Mouse (Mus musculus) B cell, adult (primary cell): ENCODE results near the gene Asphd1. TPM values are rescaled to one million over a fixed set of nuclear protein-coding genes. Genes with fewer than 3 reads are reported as not detected.

Experiments
- total RNA-seq: library from RNA; stranded (reverse); gene quantifications from 4 replicates; pipeline ENCODE4 v1.2.4, GENCODE M21; 2023; ENCODE audit not compliant: inconsistent age

The Asphd1 gene
- not detected in 4 replicates for total RNA-seq

DNA sequence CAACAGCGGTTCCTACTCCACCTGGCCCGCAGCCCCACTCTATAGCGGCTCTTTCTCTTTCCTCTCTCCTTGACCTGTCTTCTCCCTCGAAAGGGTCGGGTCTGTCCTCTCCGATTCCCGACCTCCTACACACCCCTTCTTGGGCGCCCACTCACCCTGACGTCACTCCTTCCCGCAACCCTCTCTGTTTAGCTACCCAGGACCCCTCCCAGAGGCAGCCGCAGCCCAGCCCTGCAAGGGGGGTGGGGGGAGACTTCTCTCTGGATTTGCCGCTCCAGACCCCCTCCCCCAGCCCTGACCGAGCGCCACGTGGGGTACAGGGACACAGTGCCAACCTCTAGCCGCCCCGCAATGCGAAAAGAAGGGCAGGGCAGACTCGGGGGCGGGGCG lies at the start of gene Asphd1:
TSS of gene Asphd1 (minus strand) at position 180 of the 390 bp plus-strand sequence.

DNA sequence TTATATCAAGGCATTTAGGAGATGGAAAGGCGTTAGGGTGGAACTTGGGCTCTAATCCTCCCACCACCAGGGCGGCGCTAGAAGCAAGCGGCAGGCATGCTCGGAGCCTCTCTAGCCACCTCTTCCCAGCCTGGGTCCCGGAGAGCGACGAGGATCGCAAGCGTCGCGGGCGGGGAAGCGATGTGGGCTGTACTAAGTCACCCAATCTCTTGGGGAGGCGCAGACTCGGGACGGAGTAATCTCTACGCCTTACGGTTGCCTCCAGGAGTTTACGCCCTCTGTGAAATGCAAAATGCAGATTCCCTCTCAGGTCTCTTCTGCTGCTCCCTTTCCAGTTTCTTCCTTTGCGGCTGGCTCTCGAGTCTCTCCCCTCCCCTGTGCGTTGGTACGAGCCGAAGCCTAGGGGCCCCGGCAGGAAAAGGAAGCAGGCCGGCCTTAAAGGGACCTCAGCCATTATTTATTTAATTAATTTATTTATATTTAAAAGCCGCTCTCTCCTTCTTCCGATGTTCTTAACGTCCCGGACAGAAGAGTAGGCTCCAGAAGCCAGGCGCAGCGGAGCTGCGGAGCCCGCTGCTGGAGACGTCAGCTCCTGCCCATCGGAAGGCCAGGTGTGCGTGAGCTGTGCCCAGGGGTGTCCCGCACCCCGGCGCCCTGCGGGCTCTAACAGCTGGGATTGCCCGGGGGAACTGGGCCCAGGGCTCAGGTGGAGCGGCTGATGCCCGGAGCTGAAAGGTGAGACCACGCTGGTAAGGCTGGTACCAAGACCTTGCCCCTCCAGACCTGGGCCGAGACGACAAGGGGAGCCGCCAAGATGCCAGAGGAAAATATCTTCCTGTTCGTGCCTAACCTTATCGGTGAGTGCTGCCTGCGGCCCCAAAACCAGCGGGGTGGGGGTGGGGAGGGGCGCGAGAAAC lies 26.8 kb upstream of the Asphd1 start, which contains the start of gene Cdiptos:
TSS of gene Cdiptos (minus strand) at position 149 of the 917 bp plus-strand sequence.

DNA sequence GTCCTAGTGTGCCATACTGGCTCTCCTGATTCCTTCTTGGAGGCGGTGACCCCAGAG lies 26.3 kb upstream of the Asphd1 start, which contains the start of gene Cdipt:
TSS of gene Cdipt (plus strand) at position 22 of the 57 bp plus-strand sequence.

DNA sequence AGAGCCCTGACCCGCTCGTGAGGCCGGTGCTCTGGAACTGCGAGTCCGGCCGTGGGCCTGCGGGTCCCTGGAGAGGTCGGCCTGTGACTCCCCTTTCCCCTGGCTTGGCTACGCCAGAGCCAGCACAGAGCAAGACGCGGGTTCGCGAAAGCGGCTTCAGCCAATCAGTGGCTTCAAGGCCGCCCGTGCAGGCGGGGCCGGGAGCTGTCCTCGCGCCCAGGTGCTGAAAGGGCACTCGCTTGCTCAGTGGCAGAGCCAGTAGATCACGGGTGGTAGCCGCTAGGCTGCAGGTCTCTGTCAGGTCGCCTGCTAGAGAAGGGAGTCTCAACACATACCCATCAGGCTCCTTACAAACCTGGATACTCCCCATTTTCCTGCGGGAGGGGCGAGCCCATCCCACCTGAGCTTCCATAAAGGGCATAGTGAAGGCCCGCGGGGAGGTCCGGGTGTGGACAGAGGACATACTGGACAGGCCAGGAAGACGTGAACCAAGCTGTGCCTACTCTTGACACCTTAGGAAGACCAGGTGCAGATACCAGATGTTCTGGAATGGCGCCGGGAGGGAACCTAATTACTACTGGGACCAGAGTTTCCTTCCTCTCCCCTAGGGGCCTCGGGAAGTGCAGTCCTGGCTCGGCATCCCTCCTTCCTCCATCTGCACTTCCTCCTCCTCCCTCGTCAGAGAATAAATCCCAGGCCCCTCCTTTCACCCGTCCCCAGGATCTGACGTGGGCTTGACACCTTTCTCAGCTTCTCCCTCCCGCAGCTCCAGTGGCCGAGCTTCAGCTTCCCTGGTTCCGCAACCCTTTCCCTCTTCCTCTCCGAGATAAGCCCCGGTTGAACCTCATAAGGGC lies 638 bp upstream of the Asphd1 start, which contains the start of gene Sez6l2:
TSS of gene Sez6l2 (plus strand) at position 771 of the 854 bp plus-strand sequence.

DNA sequence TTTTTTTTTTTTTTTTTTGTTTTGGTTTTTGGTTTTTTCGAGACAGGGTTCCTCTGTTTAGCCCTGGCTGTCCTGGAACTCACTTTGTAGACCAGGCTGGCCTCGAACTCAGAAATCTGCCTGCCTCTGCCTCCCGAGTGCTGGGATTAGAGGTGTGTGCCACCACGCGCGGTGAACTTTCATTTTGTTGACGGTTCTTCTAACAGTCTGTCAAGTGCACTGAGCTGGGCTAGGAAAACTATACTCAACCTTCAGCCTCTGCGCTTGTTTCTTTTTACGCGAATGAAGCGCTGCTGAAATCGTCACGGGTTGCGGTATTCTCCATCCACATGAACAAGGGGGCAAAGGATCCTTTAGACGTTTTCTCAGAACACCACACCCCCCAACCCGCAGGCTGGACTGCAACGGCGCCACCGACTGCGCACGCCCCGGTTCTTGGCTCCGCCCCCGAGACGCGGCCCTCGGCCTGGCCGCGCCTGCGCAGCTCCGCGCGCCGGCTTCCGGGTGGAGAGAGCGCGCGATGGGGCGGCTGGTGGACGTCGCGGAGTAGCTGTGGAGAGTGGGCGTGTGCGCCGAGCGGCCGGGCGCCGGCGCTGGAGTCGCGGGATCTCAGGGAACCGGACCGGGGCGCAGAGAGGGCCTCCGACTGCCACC lies 20.9 kb downstream of the Asphd1 start, which contains the start of gene Kctd13:
TSS of gene Kctd13 (plus strand) at position 496 of the 654 bp plus-strand sequence.

DNA sequence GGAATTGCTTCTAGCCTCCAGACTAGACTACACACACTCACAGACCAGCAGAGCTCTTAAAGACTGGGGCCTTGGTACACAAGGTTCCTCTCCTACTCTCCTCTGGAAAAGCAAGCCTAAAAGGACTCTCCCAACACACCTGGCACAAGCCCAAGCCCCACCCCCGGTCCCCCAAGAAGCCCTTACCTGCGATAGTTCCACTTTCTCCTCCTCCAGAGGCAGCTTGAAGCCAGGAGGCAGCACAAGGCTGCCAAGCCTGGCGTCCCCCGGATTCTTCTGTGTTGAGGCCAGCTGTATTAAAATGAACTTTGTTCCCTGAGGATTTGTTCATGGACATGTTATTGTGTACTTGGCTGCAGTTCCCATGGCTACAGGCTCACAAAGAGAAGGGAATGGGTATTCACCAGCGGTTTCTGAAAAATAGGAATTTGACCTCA lies 26.7 kb downstream of the Asphd1 start, which contains the start of gene Tmem219:
TSS of gene Tmem219 (minus strand) at position 294 of the 437 bp plus-strand sequence.

Other genes starting within 250 kb of the Asphd1 start
- gene Coro1a, start 241.8 kb downstream of the Asphd1 start, total RNA-seq = 1,256 to 1,390 TPM (median 1,299 TPM) in 4 replicates
- 40.6 to 45.0 TPM (median 42.7 TPM) in 4 replicates for gene Mapk3, start 190.0 kb downstream of the Asphd1 start, total RNA-seq
- gene Gdpd3, start 183.2 kb downstream of the Asphd1 start, total RNA-seq = 0.99 to 4.9 TPM (median 2.5 TPM) in 4 replicates
- gene Ypel3, start 172.6 kb downstream of the Asphd1 start, total RNA-seq = 214 to 273 TPM (median 230 TPM) in 4 replicates
- gene Tbx6, start 168.1 kb downstream of the Asphd1 start, total RNA-seq = 6.5 to 8.9 TPM (median 7.0 TPM) in 4 replicates
- 266 to 298 TPM (median 270 TPM) in 4 replicates for gene Ppp4c, start 157.1 kb downstream of the Asphd1 start, total RNA-seq
- not detected in 4 replicates for gene Fam57b, start 151.9 kb downstream of the Asphd1 start, total RNA-seq
- gene 4930451I11Rik, start 117.9 kb downstream of the Asphd1 start, total RNA-seq = not detected in 4 replicates
- gene Doc2a, start 102.2 kb downstream of the Asphd1 start, total RNA-seq = not detected in 4 replicates
- gene Hirip3, start 87.6 kb downstream of the Asphd1 start, total RNA-seq = 19.8 to 34.1 TPM (median 25.1 TPM) in 4 replicates
- 80.6 to 105 TPM (median 95.0 TPM) in 4 replicates for gene Ino80e, start 87.2 kb downstream of the Asphd1 start, total RNA-seq
- 86.7 to 99.4 TPM (median 89.7 TPM) in 4 replicates for gene Taok2, start 64.9 kb downstream of the Asphd1 start, total RNA-seq
- gene Tmem219, start 26.7 kb downstream of the Asphd1 start, total RNA-seq = 36.7 to 44.6 TPM (median 41.0 TPM) in 4 replicates
- 34.7 to 41.2 TPM (median 38.6 TPM) in 4 replicates for gene Kctd13, start 20.7 kb downstream of the Asphd1 start, total RNA-seq
- gene Sez6l2, start 981 bp upstream of the Asphd1 start, total RNA-seq = 4.5 to 6.9 TPM (median 5.5 TPM) in 4 replicates
- gene Cdipt, start 26.3 kb upstream of the Asphd1 start, total RNA-seq = 66.9 to 70.5 TPM (median 68.4 TPM) in 4 replicates
- 0.54 to 1.4 TPM (median 1.3 TPM) in 4 replicates for gene Cdiptos, start 26.5 kb upstream of the Asphd1 start, total RNA-seq
- gene Mvp, start 65.0 kb upstream of the Asphd1 start, total RNA-seq = 41.1 to 44.2 TPM (median 42.9 TPM) in 4 replicates
- 6.5 to 7.8 TPM (median 6.7 TPM) in 3 of 4 replicates, not detected in the other for gene Pagr1b, start 66.9 kb upstream of the Asphd1 start, total RNA-seq
- gene Pagr1a, start 67.8 kb upstream of the Asphd1 start, total RNA-seq = 3.8 to 30.1 TPM (median 20.5 TPM) in 3 of 4 replicates, not detected in the other
- gene Gm42742, start 71.5 kb upstream of the Asphd1 start, total RNA-seq = 26.9 to 42.2 TPM (median 37.4 TPM) in 4 replicates
- 1.2 to 1.6 TPM (median 1.4 TPM) in 4 replicates for gene Prrt2, start 71.6 kb upstream of the Asphd1 start, total RNA-seq
- 211 to 222 TPM (median 215 TPM) in 4 replicates for gene Maz, start 77.5 kb upstream of the Asphd1 start, total RNA-seq
- gene Kif22, start 92.9 kb upstream of the Asphd1 start, total RNA-seq = 2.8 to 4.5 TPM (median 3.0 TPM) in 4 replicates
- 2.3 to 4.0 TPM (median 2.6 TPM) in 3 of 4 replicates, not detected in the other for gene Zg16, start 137.7 kb upstream of the Asphd1 start, total RNA-seq
- 46.0 to 63.9 TPM (median 57.5 TPM) in 4 replicates for gene AI467606, start 141.8 kb upstream of the Asphd1 start, total RNA-seq
- gene Qprt, start 172.6 kb upstream of the Asphd1 start, total RNA-seq = 0.42 to 1.1 TPM (median 0.59 TPM) in 4 replicates
- 6.5 to 8.8 TPM (median 7.3 TPM) in 4 replicates for gene Spn, start 188.2 kb upstream of the Asphd1 start, total RNA-seq
- gene Cd2bp2, start 246.5 kb upstream of the Asphd1 start, total RNA-seq = 76.0 to 79.5 TPM (median 77.9 TPM) in 4 replicates